Mouse (Mus musculus) CH12.LX (cell line): ENCODE results near the gene Gsg1l. TPM values are rescaled to one million over a fixed set of nuclear protein-coding genes. Genes with fewer than 3 reads are reported as not detected.

ENCODE experiments used
- DNase-seq: peaks from one replicate; pipeline ENCODE4 v3.0.0-alpha.2; 2013; ENCODE audit errors: extremely low read depth
- H3K27ac ChIP-seq: 2 replicates; pipeline ENCODE4 v1.5.1; 2012; ENCODE audit warnings: low read depth, mild to moderate bottlenecking, control low read depth, moderate library complexity; ENCODE audit not compliant: insufficient read depth
- H3K27me3 ChIP-seq: replicated peaks from 2 replicates; pipeline ENCODE3; 2012; ENCODE audit warnings: inconsistent platforms
- H3K36me3 ChIP-seq, 2 experiments: replicated peaks in 1 of 2; 2 replicates each; pipeline versions ENCODE3 to v1.6.1; 2012; ENCODE audit warnings: inconsistent platforms in 1 of 2, low read length in 1 of 2, mild to moderate bottlenecking in 1 of 2, mixed read lengths in 1 of 2, moderate library complexity in 1 of 2; ENCODE audit not compliant: control insufficient read depth in 1 of 2, insufficient read depth in 1 of 2
- H3K4me1 ChIP-seq, 2 experiments: 2 replicates each; pipeline ENCODE4 v1.6.1; 2012; ENCODE audit warnings: inconsistent platforms in 1 of 2, moderate library complexity in 1 of 2; ENCODE audit not compliant: insufficient read depth in 2 of 2, control insufficient read depth in 1 of 2
- H3K4me2 ChIP-seq: 2 replicates; pipeline ENCODE4 v1.6.1; 2012; ENCODE audit warnings: low read depth, mild to moderate bottlenecking, control low read depth; ENCODE audit not compliant: poor library complexity, insufficient read depth, severe bottlenecking
- H3K4me3 ChIP-seq, 3 experiments: fragments of 150-350 bp in 1 of 3; sonication (generic) in 1 of 3; replicated peaks in 1 of 3; 2 replicates each; pipeline versions ENCODE3 to v1.5.1; 2011 to 2012; ENCODE audit warnings: low read depth in 2 of 3, low read length in 2 of 3, mild to moderate bottlenecking in 2 of 3, moderate library complexity in 2 of 3, control low read depth in 1 of 3, improper control_type of control experiment in 1 of 3, inconsistent platforms in 1 of 3, mixed read lengths in 1 of 3; ENCODE audit not compliant: poor library complexity in 1 of 3
- H3K79me2 ChIP-seq: replicated peaks from 2 replicates; pipeline ENCODE4 v1.6.1; 2012; ENCODE audit warnings: mild to moderate bottlenecking, moderate library complexity; ENCODE audit not compliant: control insufficient read depth, poor library complexity, insufficient read depth, severe bottlenecking; ENCODE audit errors: extremely low read depth
- H3K9ac ChIP-seq: 2 replicates; pipeline ENCODE4 v1.6.1; 2012; ENCODE audit warnings: low read depth, mild to moderate bottlenecking, control low read depth, moderate library complexity; ENCODE audit not compliant: insufficient read depth
- H3K9me3 ChIP-seq: replicated peaks from 2 replicates; pipeline ENCODE3; 2012; ENCODE audit warnings: low read length, inconsistent platforms, mixed read lengths
- CTCF ChIP-seq, 2 experiments: IDR thresholded peaks in 1 of 2; conservative IDR thresholded peaks in 1 of 2; 2 replicates each; pipeline ENCODE4 v1.5.1; 2011 to 2012; ENCODE audit warnings: low read depth in 2 of 2, low read length in 2 of 2, improper control_type of control experiment in 1 of 2, inconsistent platforms in 1 of 2, mild to moderate bottlenecking in 1 of 2, moderate library complexity in 1 of 2
- E2F4 ChIP-seq: IDR thresholded peaks from 2 replicates; pipeline ENCODE4 v1.6.1; 2011; ENCODE audit warnings: low read depth, low read length, improper control_type of control experiment; ENCODE audit not compliant: insufficient replicate concordance
- IRF4 ChIP-seq: IDR thresholded peaks from 2 replicates; pipeline ENCODE4 v1.6.1; 2014; ENCODE audit warnings: low read depth, mild to moderate bottlenecking, inconsistent platforms, low read length, improper control_type of control experiment
- JUND ChIP-seq: conservative IDR thresholded peaks from 2 replicates; pipeline ENCODE4 v1.6.1; 2011; ENCODE audit warnings: low read depth, low read length, improper control_type of control experiment
- KAT2A ChIP-seq: IDR thresholded peaks from 2 replicates; pipeline ENCODE4 v1.6.1; 2012; ENCODE audit warnings: low read length, improper control_type of control experiment, inconsistent platforms; ENCODE audit not compliant: insufficient replicate concordance
- MEF2A ChIP-seq: IDR thresholded peaks from 2 replicates; pipeline ENCODE4 v1.6.1; 2014; ENCODE audit warnings: low read depth, mild to moderate bottlenecking, inconsistent platforms, low read length, improper control_type of control experiment, borderline replicate concordance
- NELFE ChIP-seq: IDR thresholded peaks from 2 replicates; pipeline ENCODE4 v1.6.1; 2011; ENCODE audit warnings: low read depth, low read length, improper control_type of control experiment
- NRF1 ChIP-seq: IDR thresholded peaks from 2 replicates; pipeline ENCODE4 v1.6.1; 2014; ENCODE audit warnings: low read depth, mild to moderate bottlenecking, inconsistent platforms, low read length, improper control_type of control experiment, moderate library complexity
- POLR2A ChIP-seq: IDR thresholded peaks from 2 replicates; pipeline ENCODE4 v1.6.1; 2011; ENCODE audit warnings: low read depth, mild to moderate bottlenecking, improper control_type of control experiment, low read length
- POLR2AphosphoS2 ChIP-seq: IDR thresholded peaks from 2 replicates; pipeline ENCODE4 v1.6.1; 2011; ENCODE audit warnings: low read depth, low read length, improper control_type of control experiment
- RAD21 ChIP-seq: IDR thresholded peaks from 2 replicates; pipeline ENCODE4 v1.6.1; 2011; ENCODE audit warnings: low read depth, mild to moderate bottlenecking, low read length, improper control_type of control experiment, moderate library complexity
- RCOR1 ChIP-seq: conservative IDR thresholded peaks from 2 replicates; pipeline ENCODE4 v1.6.1; 2012; ENCODE audit warnings: low read depth, mild to moderate bottlenecking, inconsistent platforms, low read length, improper control_type of control experiment
- SMC3 ChIP-seq: IDR thresholded peaks from 2 replicates; pipeline ENCODE4 v1.6.1; 2011; ENCODE audit warnings: low read depth, low read length, improper control_type of control experiment
- TBP ChIP-seq: conservative IDR thresholded peaks from 2 replicates; pipeline ENCODE4 v1.6.1; 2011; ENCODE audit warnings: low read depth, low read length, improper control_type of control experiment
- TCF12 ChIP-seq: IDR thresholded peaks from 2 replicates; pipeline ENCODE4 v1.6.1; 2014; ENCODE audit warnings: low read depth, mild to moderate bottlenecking, inconsistent platforms, low read length, improper control_type of control experiment
- USF2 ChIP-seq: conservative IDR thresholded peaks from 2 replicates; pipeline ENCODE4 v1.6.1; 2011; ENCODE audit warnings: low read depth, low read length, improper control_type of control experiment
- ZKSCAN1 ChIP-seq: IDR thresholded peaks from 2 replicates; pipeline ENCODE4 v1.6.1; 2012; ENCODE audit warnings: low read depth, inconsistent platforms, low read length, improper control_type of control experiment, borderline replicate concordance
- ZMIZ1 ChIP-seq: IDR thresholded peaks from 2 replicates; pipeline ENCODE4 v1.6.1; 2012; ENCODE audit warnings: low read depth, mild to moderate bottlenecking, inconsistent platforms, low read length, improper control_type of control experiment
- dilution Hi-C: fragments of 300-500 bp; cut with MboI; formaldehyde crosslinking; loops from 2 replicates; pipeline ENCODE4 v1.14.3; 2020; ENCODE audit warnings: low sequenced_read_pairs; ENCODE audit not compliant: extremely low pct_unique_long_range_greater_than_20kb, extremely low pct_ligation_motif_present
- in situ Hi-C: fragments of 300-500 bp; cut with MboI; formaldehyde crosslinking; loops from 3 replicates; pipeline ENCODE4 v1.14.3; 2019; ENCODE audit warnings: low sequenced_read_pairs, low pct_ligation_motif_present, low pct_unique_long_range_greater_than_20kb, mixed read lengths
- polyA plus RNA-seq: library from polyadenylated mRNA; unstranded; fragments of >175 nt; gene quantifications from 2 replicates; pipeline ENCODE4 v1.2.1, GENCODE M21; 2012; ENCODE audit warnings: low read depth; ENCODE audit not compliant: insufficient read length
- total RNA-seq, 2 experiments: library from RNA; depleted of rRNA; stranded (reverse); fragments of 300-350 nt in 1 of 2; fragments of >200 nt in 1 of 2; gene quantifications; 2 replicates each; pipeline ENCODE4 v1.2.3; 2012 to 2014

The Gsg1l gene
- total and polyA plus RNA-seq, 3 experiments: not detected

- H3K4me2 ChIP-seq: no peak overlapping the region
- no peak overlapping the region for H3K4me3 ChIP-seq
- in situ Hi-C loops: loop anchor here (10.0 kb wide), 1 partner anchor 322 kb away; no protein-coding TSS in a partner anchor
- H3K27me3 ChIP-seq: no peaks in the 10 kb centered on the region
- TF ChIP-seq JUND (no peak), NRF1 (no peak), ZMIZ1 (no peak), IRF4 (no peak), NELFE (no peak), POLR2AphosphoS2 (no peak)
- TF ChIP-seq, all 38 proteins: peak for 0
- Histone ChIP-seq H3K9ac (no peak overlapping the region), H3K79me2 (no peaks in the 10 kb centered on the region), H3K36me3 (no peaks in the 10 kb centered on the region), H3K4me1 (no peaks in the 10 kb centered on the region), H3K27ac (no peak overlapping the region), H3K9me3 (peaks cover 10% of the 10 kb centered on the region)
- dilution Hi-C loops: no loop called here
- DNase-seq: no peak
Measured at GRCm38 (mm10) chr7:126086321-126086741, 4.1 kb upstream of the Gsg1l start.

DNA sequence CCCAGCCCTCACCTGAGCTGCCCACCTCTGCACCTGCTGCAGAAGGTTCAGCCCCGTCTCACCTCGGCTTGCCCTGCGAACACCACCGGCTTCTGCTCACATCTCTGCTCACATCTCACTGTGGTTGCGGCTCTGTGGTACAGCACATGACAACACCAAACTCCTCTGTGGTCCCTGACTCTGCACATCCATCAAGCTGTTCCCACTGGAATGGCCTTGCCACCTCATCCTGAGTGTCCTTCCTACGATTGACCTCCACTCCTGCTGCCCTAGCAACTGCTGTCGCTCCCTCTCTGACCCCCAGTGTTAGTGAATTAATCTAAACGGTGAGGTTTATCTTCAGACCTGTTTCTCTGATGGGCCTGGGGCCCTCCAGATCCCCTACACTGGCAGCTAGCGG lies 2.9 kb upstream of the Gsg1l start:
- Histone ChIP-seq H3K27ac (no peak overlapping the region), H3K27me3 (no peaks in the 10 kb centered on the region), H3K4me1 (no peaks in the 10 kb centered on the region), H3K4me2 (no peak overlapping the region), H3K9me3 (peaks cover 3% of the 10 kb centered on the region), H3K4me3 (no peak overlapping the region), H3K36me3 (no peaks in the 10 kb centered on the region), H3K9ac (no peak overlapping the region)
- DNase-seq: no peak
- in situ Hi-C loops: loop anchor here (10.0 kb wide), 1 partner anchor 320 kb away; no protein-coding TSS in a partner anchor
- dilution Hi-C loops: no loop called here
- TF ChIP-seq ZKSCAN1: no peak
- no peak for TF ChIP-seq POLR2A
- TF ChIP-seq RAD21: no peak
- TF ChIP-seq MEF2A: no peak
- no peak for TF ChIP-seq RCOR1
- no peak for TF ChIP-seq SMC3
- TF ChIP-seq CTCF (conservative IDR thresholded peaks at IDR 0.05 in 1 of 2, IDR thresholded peaks at IDR 0.05 in 1 of 2; ENCODE audit: low read depth in 2 of 2, low read length in 2 of 2): no peak
- TF ChIP-seq TBP: no peak
- TF ChIP-seq JUND: no peak
- TF ChIP-seq KAT2A: no peak
- TF ChIP-seq E2F4: no peak
- TF ChIP-seq TCF12: no peak
- TF ChIP-seq USF2: no peak
- TF ChIP-seq, all 38 proteins: peak for 0
- no peaks in the 10 kb centered on the region for H3K79me2 ChIP-seq
